In the genomic region with DNA sequence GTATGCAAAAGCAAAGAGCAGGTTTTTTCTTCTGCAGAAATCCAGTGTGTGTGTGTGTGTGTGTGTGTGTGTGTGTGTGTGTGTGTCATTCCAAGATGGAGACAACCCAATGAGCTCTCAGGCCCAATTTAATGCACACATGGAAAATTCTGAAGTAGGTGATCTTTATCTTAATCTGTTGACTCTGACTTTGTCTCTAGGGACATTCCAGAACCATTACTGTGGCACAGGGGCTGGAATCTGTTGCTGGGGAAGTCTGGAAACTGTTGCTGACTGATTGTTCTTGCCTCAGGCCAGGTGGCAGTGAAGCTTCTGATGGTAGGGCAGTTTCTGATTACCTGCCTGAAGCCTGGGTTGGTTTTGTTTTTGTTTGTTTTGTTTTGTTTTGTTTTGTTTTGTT, we compare ENCODE assay signal across 16 mouse cellular contexts.
"Had no signal": no experiment of that assay in that cellular context is flagged by ENCODE, and none has a peak within 500 bp of the region (broad histone marks: within the 10 kb centered on the region; RNA-seq: fewer than 3 reads in every experiment).

No protein-coding gene starts in this region.

- H3K4me1 ChIP-seq: limb, embryonic 12.5 days; liver, embryonic 13.5 days; lung, embryonic 15.5 days; megakaryocyte, embryonic 14.5 days; midbrain, embryonic 12.5 days; neural tube, embryonic 13.5 days had no signal

- H3K36me3 ChIP-seq: limb, embryonic 12.5 days; liver, embryonic 13.5 days; lung, embryonic 15.5 days; midbrain, embryonic 12.5 days; neural tube, embryonic 13.5 days had no signal

- H3K4me2 ChIP-seq: limb, embryonic 12.5 days; liver, embryonic 13.5 days; lung, embryonic 15.5 days; midbrain, embryonic 12.5 days; neural tube, embryonic 13.5 days had no signal

- H3K27ac ChIP-seq: limb, embryonic 12.5 days; liver, embryonic 13.5 days; lung, embryonic 15.5 days; macrophage; midbrain, embryonic 12.5 days; neural tube, embryonic 13.5 days; stomach, postnatal 0 days had no signal

- H3K9me3 ChIP-seq: limb, embryonic 12.5 days; liver, embryonic 13.5 days; lung, embryonic 15.5 days; megakaryocyte, embryonic 14.5 days; midbrain, embryonic 12.5 days; neural tube, embryonic 13.5 days had no signal

- H3K27me3 ChIP-seq: limb, embryonic 12.5 days; liver, embryonic 13.5 days; lung, embryonic 15.5 days; megakaryocyte, embryonic 14.5 days; midbrain, embryonic 12.5 days; neural tube, embryonic 13.5 days had no signal

- DNase-seq: kidney, postnatal 25 days; liver; liver, embryonic 13.5 days; liver, postnatal 0 days; lung, postnatal 14 days; retina, postnatal 1 day; right cerebral cortex, postnatal 25 days; thymus, postnatal 4 days had no signal

- H3K4me3 ChIP-seq: limb, embryonic 12.5 days; liver, embryonic 13.5 days; lung, embryonic 15.5 days; megakaryocyte, embryonic 14.5 days; midbrain, embryonic 12.5 days; neural tube, embryonic 13.5 days had no signal

- ATAC-seq: liver, postnatal 0 days; midbrain, embryonic 16.5 days had no signal

- H3K9ac ChIP-seq: limb, embryonic 12.5 days; liver, embryonic 13.5 days; liver, postnatal 0 days; lung, embryonic 15.5 days; midbrain, embryonic 12.5 days; neural tube, embryonic 13.5 days had no signal
